Mouse (Mus musculus) kidney, embryonic 15.5 days (tissue): ENCODE data around the gene Pik3c2a. TPM values are rescaled to one million over a fixed set of nuclear protein-coding genes. Genes with fewer than 3 reads are reported as not detected.

ENCODE experiments used
- ATAC-seq: fragments of 200-750 bp; cut with Nextera tagmentation; replicated peaks from 2 replicates; pipeline ENCODE4 v1.8.0; 2017; ENCODE audit warnings: moderate TSS enrichment; ENCODE audit not compliant: low FRiP score
- H3K27ac ChIP-seq: fragments of 300-500 bp; sonication (generic); 2 replicates; pipeline ENCODE4 v1.5.1; 2015; ENCODE audit warnings: mild to moderate bottlenecking, inconsistent platforms
- H3K27me3 ChIP-seq: fragments of 300-500 bp; sonication (generic); 2 replicates; pipeline ENCODE4 v1.6.1; 2015; ENCODE audit warnings: inconsistent platforms
- H3K36me3 ChIP-seq: fragments of 300-500 bp; sonication (generic); 2 replicates; pipeline ENCODE4 v1.6.1; 2015; ENCODE audit warnings: inconsistent platforms
- H3K4me1 ChIP-seq: fragments of 300-500 bp; sonication (generic); 2 replicates; pipeline ENCODE4 v1.6.1; 2015; ENCODE audit warnings: inconsistent platforms
- H3K4me2 ChIP-seq: fragments of 300-500 bp; sonication (generic); 2 replicates; pipeline ENCODE4 v1.6.1; 2015; ENCODE audit warnings: moderate library complexity, mild to moderate bottlenecking, inconsistent platforms
- H3K4me3 ChIP-seq: fragments of 300-500 bp; sonication (generic); replicated peaks from 2 replicates; pipeline ENCODE4 v1.5.1; 2015; ENCODE audit warnings: mild to moderate bottlenecking, inconsistent platforms
- H3K9ac ChIP-seq: fragments of 300-500 bp; sonication (generic); 2 replicates; pipeline ENCODE4 v1.6.1; 2015; ENCODE audit warnings: mild to moderate bottlenecking, inconsistent platforms
- H3K9me3 ChIP-seq: fragments of 300-500 bp; sonication (generic); replicated peaks from 2 replicates; pipeline ENCODE4 v1.6.1; 2016; ENCODE audit warnings: inconsistent platforms
- WGBS: fragments of 180-500 bp; shearing (Covaris S2); methylation state at CpG from one replicate; pipeline ENCODE4 v1.1.7; 2015; ENCODE audit warnings: mixed read lengths; 5-methylcytosine and 5-hydroxymethylcytosine counted together
- polyA plus RNA-seq: library from polyadenylated mRNA; unstranded; fragments of >200 nt; fragmentation: Nextera tagmentation; extraction: Ambion mirVana; gene quantifications from 2 replicates; pipeline ENCODE4 v1.2.1, GENCODE M21; 2015

The Pik3c2a gene
- polyA plus RNA-seq, 1 experiment from 2014 or later, result 33.1 TPM

GRCm38 (mm10) chr7:116446645-116447044 lies 3.4 kb upstream of the Pik3c2a start:
- no peaks in the 10 kb centered on the region for H3K27me3 ChIP-seq
- no peak overlapping the region for H3K4me2 ChIP-seq
- no peaks in the 10 kb centered on the region for H3K36me3 ChIP-seq
- H3K9me3 ChIP-seq, result no peaks in the 10 kb centered on the region
- no peak for ATAC-seq
- 88% methylated on average over 3 of the region's 3 CpGs for WGBS
- no peak overlapping the region for H3K27ac ChIP-seq
- peaks cover 22% of the 10 kb centered on the region for H3K4me1 ChIP-seq
- H3K9ac ChIP-seq, result no peak overlapping the region
- no peak overlapping the region for H3K4me3 ChIP-seq

GRCm38 (mm10) chr7:116444326-116444809 lies 1.1 kb upstream of the Pik3c2a start:
- H3K9ac ChIP-seq, result peak overlapping the region; percentile 92
- peak overlapping the region; percentile 85 for H3K4me2 ChIP-seq
- WGBS, result 0% methylated on average over 2 of the region's 2 CpGs
- H3K27ac ChIP-seq, result peak overlapping the region; percentile 96
- peak; percentile 55; the same call in 1 of the 2 replicates for ATAC-seq
- H3K4me1 ChIP-seq, result peaks cover 25% of the 10 kb centered on the region
- no peaks in the 10 kb centered on the region for H3K36me3 ChIP-seq
- H3K9me3 ChIP-seq, result no peaks in the 10 kb centered on the region
- no peaks in the 10 kb centered on the region for H3K27me3 ChIP-seq
- peak overlapping the region; percentile 84 for H3K4me3 ChIP-seq

GRCm38 (mm10) chr7:116443697-116444325 lies 562 bp upstream of the Pik3c2a start:
- peak overlapping the region; percentile 92 for H3K9ac ChIP-seq
- no peaks in the 10 kb centered on the region for H3K9me3 ChIP-seq
- ATAC-seq, result peak; percentile 33; the same call in 1 of the 2 replicates
- H3K36me3 ChIP-seq, result 0 out of 2 replicates have a peak, but pooled peaks cover under 1% of the 10 kb centered on the region
- H3K27ac ChIP-seq, result peak overlapping the region; percentile 96
- peaks cover 25% of the 10 kb centered on the region for H3K4me1 ChIP-seq
- H3K4me3 ChIP-seq, result peak overlapping the region; percentile 84
- H3K4me2 ChIP-seq, result peak overlapping the region; percentile 85
- WGBS, result under 1% methylated on average over 38 of the region's 38 CpGs
- no peaks in the 10 kb centered on the region for H3K27me3 ChIP-seq

GRCm38 (mm10) chr7:116442226-116442625 lies 1.0 kb downstream of the Pik3c2a start:
- peaks cover 11% of the 10 kb centered on the region; the same call in 1 of the 2 replicates for H3K36me3 ChIP-seq
- H3K9me3 ChIP-seq, result no peaks in the 10 kb centered on the region
- H3K9ac ChIP-seq, result peak overlapping the region; percentile 92
- H3K4me3 ChIP-seq, result peak overlapping the region; percentile 84
- peak overlapping the region; percentile 85 for H3K4me2 ChIP-seq
- 6% methylated on average over 7 of the region's 7 CpGs for WGBS
- H3K4me1 ChIP-seq, result peaks cover 25% of the 10 kb centered on the region
- H3K27ac ChIP-seq, result peak overlapping the region; percentile 96
- no peaks in the 10 kb centered on the region for H3K27me3 ChIP-seq
- ATAC-seq, result no peak

DNA sequence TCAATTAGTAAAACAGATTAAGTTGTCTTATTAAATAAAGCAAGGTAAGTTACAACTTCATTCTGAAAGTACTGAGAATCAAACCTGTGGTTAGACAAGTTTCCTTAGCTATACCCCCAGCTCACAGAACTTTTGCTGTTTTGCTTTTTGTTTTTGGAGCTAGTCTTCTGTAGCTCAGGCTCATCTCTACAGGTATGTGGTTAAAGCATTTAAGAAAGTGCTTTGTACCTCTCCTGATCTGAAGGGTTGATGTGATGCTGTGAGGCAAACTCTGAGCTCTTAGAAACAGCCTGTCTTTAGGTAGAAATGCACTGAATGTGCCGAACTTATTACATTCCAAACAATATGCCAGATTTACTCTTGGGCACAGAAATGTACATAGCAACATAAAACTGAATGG lies 1.9 kb downstream of the Pik3c2a start:
- ATAC-seq, result no peak
- Histone ChIP-seq H3K9ac (no peak overlapping the region), H3K36me3 (peaks cover 11% of the 10 kb centered on the region; the same call in 1 of the 2 replicates), H3K9me3 (no peaks in the 10 kb centered on the region), H3K4me3 (peak overlapping the region; percentile 84; the same call in 1 of the 2 replicates), H3K27me3 (no peaks in the 10 kb centered on the region), H3K27ac (no peak overlapping the region), H3K4me2 (peak overlapping the region; percentile 85), H3K4me1 (peaks cover 25% of the 10 kb centered on the region)
- WGBS, result 67% methylated on average over 1 of the region's 1 CpGs

DNA sequence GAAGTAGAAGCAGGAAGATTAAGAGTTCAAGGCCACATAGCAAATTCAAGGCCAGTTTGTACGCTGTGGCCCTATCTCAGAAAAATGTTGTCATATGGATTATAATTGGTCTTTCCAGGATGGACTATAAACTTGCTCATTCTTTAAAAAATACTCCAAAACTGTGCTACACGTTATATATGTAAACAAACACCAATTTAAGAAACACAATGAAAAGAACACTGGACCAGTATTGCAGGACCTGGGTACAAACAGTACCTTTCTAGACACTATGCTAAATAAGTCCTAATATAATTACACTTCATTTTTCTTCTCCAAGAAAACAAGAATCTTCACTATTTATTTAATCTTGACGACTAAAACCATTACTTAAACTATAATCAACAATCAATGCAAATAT lies 11.6 kb downstream of the Pik3c2a start:
- no peak for ATAC-seq
- no peaks in the 10 kb centered on the region for H3K36me3 ChIP-seq
- H3K4me1 ChIP-seq, result peaks cover 6% of the 10 kb centered on the region; the same call in 1 of the 2 replicates
- H3K9me3 ChIP-seq, result no peaks in the 10 kb centered on the region
- WGBS, result 90% methylated on average over 3 of the region's 3 CpGs
- no peaks in the 10 kb centered on the region for H3K27me3 ChIP-seq
- H3K9ac ChIP-seq, result no peak overlapping the region
- H3K4me3 ChIP-seq, result no peak overlapping the region
- H3K4me2 ChIP-seq, result no peak overlapping the region
- H3K27ac ChIP-seq, result no peak overlapping the region

DNA sequence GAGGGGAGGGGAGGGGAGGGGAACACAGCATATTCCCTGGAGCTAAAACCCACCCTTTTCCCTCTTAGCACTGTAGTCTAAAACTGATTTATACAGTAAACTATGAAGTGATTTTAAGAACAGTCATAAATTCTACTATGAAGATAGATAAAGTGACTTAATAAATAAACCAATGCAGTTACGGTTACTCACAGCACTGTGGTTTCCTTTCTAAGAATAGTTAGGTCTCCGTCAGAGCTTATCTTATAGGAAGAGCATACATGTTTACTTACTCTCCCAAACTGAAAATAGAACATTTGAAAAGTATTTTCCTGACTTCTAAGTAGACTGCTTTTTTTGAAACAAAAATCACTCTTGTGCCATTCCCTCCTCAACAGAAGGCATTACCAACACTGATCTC lies 12.3 kb downstream of the Pik3c2a start:
- no peaks in the 10 kb centered on the region for H3K27me3 ChIP-seq
- no peak for ATAC-seq
- WGBS, result 46% methylated on average over 2 of the region's 2 CpGs

GRCm38 (mm10) chr7:116427206-116427605 lies 16.0 kb downstream of the Pik3c2a start:
- Histone ChIP-seq H3K4me1 (peaks cover 6% of the 10 kb centered on the region; the same call in 1 of the 2 replicates), H3K27me3 (no peaks in the 10 kb centered on the region)
- ATAC-seq, result no peak

More for the DNA sequence above, 12.3 kb downstream of the Pik3c2a start:
- peaks cover 6% of the 10 kb centered on the region; the same call in 1 of the 2 replicates for H3K4me1 ChIP-seq
- H3K4me2 ChIP-seq, result no peak overlapping the region
- no peak overlapping the region for H3K9ac ChIP-seq
- peak overlapping the region; percentile 56; the same call in 1 of the 2 replicates for H3K27ac ChIP-seq
- no peaks in the 10 kb centered on the region for H3K9me3 ChIP-seq
- no peak overlapping the region for H3K4me3 ChIP-seq
- no peaks in the 10 kb centered on the region for H3K36me3 ChIP-seq

DNA sequence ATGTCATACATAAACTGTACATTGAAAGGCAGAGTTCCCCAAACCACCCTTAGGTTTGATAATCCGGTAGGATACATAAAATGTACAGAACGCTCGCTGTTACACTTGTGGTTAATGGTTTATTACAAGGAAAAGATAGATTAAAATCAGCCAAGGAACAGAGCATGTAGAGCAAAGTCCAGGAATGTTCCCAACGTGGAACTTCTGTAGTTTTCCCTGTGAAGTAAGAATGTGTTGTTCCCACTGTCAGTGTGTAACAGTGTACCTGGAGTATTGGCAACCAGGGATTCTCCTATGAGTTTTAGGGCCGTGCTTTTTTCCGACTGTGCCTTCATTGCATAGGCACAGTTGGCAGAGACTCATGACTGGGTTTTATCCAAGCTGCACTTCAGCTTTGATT lies 17.5 kb downstream of the Pik3c2a start:
- H3K27ac ChIP-seq, result no peak overlapping the region

More at GRCm38 (mm10) chr7:116427206-116427605, 16.0 kb downstream of the Pik3c2a start:
- Histone ChIP-seq H3K36me3 (no peaks in the 10 kb centered on the region), H3K4me2 (no peak overlapping the region), H3K9ac (no peak overlapping the region), H3K9me3 (no peaks in the 10 kb centered on the region), H3K4me3 (no peak overlapping the region), H3K27ac (no peak overlapping the region)

GRCm38 (mm10) chr7:116421081-116421480 lies 22.2 kb downstream of the Pik3c2a start:
- ATAC-seq, result no peak
- no peak overlapping the region for H3K9ac ChIP-seq
- no peaks in the 10 kb centered on the region for H3K9me3 ChIP-seq
- H3K27ac ChIP-seq, result no peak overlapping the region
- no peak overlapping the region for H3K4me3 ChIP-seq
- H3K4me1 ChIP-seq, result no peaks in the 10 kb centered on the region
- H3K36me3 ChIP-seq, result peaks cover 21% of the 10 kb centered on the region
- no peaks in the 10 kb centered on the region for H3K27me3 ChIP-seq
- no peak overlapping the region for H3K4me2 ChIP-seq

More for the DNA sequence above, 17.5 kb downstream of the Pik3c2a start:
- no peaks in the 10 kb centered on the region for H3K9me3 ChIP-seq
- H3K36me3 ChIP-seq, result no peaks in the 10 kb centered on the region
- WGBS, result 75% methylated on average over 6 of the region's 6 CpGs
- H3K4me2 ChIP-seq, result no peak overlapping the region
- no peak overlapping the region for H3K9ac ChIP-seq
- H3K4me3 ChIP-seq, result no peak overlapping the region
- ATAC-seq, result no peak
- H3K27me3 ChIP-seq, result no peaks in the 10 kb centered on the region
- H3K4me1 ChIP-seq, result no peaks in the 10 kb centered on the region

GRCm38 (mm10) chr7:116409438-116409837 lies 33.8 kb downstream of the Pik3c2a start:
- H3K4me3 ChIP-seq, result no peak overlapping the region
- H3K27me3 ChIP-seq, result no peaks in the 10 kb centered on the region
- peaks cover 11% of the 10 kb centered on the region; the same call in 1 of the 2 replicates for H3K36me3 ChIP-seq
- H3K9me3 ChIP-seq, result no peaks in the 10 kb centered on the region
- H3K4me2 ChIP-seq, result no peak overlapping the region
- H3K9ac ChIP-seq, result no peak overlapping the region
- 36% methylated on average over 1 of the region's 1 CpGs for WGBS
- H3K27ac ChIP-seq, result peak overlapping the region; percentile 41; the same call in 1 of the 2 replicates
- ATAC-seq, result no peak
- peaks cover 7% of the 10 kb centered on the region; the same call in 1 of the 2 replicates for H3K4me1 ChIP-seq

DNA sequence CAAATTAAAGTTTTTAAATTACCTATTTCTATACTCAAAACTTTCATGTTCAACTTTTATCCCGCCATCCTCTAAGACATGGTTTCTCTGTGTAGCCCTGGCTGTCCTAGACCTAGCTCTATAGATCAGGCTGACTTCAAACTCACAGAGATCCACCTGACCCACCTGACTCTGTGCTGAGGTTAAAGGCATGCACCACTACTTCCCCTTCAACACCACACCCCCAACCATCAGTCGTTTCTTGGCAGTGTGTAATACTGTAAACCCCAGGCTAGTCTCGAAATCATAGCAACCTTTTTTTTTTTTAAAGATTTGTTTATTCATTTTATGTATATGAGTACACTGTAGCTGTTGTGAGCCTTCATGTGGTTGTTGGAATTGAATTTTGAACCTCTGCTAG lies 50.9 kb downstream of the Pik3c2a start:
- no peak for ATAC-seq
- H3K9ac ChIP-seq, result no peak overlapping the region
- H3K27me3 ChIP-seq, result no peaks in the 10 kb centered on the region
- H3K27ac ChIP-seq, result no peak overlapping the region
- H3K4me1 ChIP-seq, result no peaks in the 10 kb centered on the region
- no peaks in the 10 kb centered on the region; the same call in 1 of the 2 replicates for H3K36me3 ChIP-seq
- no peak overlapping the region for H3K4me3 ChIP-seq
- H3K9me3 ChIP-seq, result no peaks in the 10 kb centered on the region
- no peak overlapping the region for H3K4me2 ChIP-seq
- 86% methylated on average over 3 of the region's 3 CpGs for WGBS
